Mouse (Mus musculus): Measurements from ENCODE around the gene Upk3bl. TPM values are rescaled to one million over a fixed set of nuclear protein-coding genes. Genes with fewer than 3 reads are reported as not detected.
"Not testable (repeated sequence)": the region's sequence is repeated elsewhere in the genome, so short reads cannot be mapped to it uniquely, and the experiment has no call there.

Upk3bl gene
- polyA plus RNA-seq, 1 experiment from 2014 or later, result 2.6 TPM

GRCm38 (mm10) chr5:136098536-136098935 lies 44.2 kb downstream of the Upk3bl start:
- H3K27ac ChIP-seq, result no peak overlapping the region
- DNase-seq (ENCODE audit: low spot score), result no peak
- H3K27me3 ChIP-seq (ENCODE audit: insufficient read depth, poor library complexity, severe bottlenecking), result peaks cover 43% of the 10 kb centered on the region
- no peaks in the 10 kb centered on the region for H3K36me3 ChIP-seq
- WGBS, result 79% methylated on average over 10 of the region's 10 CpGs
- no peaks in the 10 kb centered on the region for H3K9me3 ChIP-seq
- peaks cover 15% of the 10 kb centered on the region for H3K4me1 ChIP-seq
- H3K4me3 ChIP-seq, result no peak overlapping the region

DNA sequence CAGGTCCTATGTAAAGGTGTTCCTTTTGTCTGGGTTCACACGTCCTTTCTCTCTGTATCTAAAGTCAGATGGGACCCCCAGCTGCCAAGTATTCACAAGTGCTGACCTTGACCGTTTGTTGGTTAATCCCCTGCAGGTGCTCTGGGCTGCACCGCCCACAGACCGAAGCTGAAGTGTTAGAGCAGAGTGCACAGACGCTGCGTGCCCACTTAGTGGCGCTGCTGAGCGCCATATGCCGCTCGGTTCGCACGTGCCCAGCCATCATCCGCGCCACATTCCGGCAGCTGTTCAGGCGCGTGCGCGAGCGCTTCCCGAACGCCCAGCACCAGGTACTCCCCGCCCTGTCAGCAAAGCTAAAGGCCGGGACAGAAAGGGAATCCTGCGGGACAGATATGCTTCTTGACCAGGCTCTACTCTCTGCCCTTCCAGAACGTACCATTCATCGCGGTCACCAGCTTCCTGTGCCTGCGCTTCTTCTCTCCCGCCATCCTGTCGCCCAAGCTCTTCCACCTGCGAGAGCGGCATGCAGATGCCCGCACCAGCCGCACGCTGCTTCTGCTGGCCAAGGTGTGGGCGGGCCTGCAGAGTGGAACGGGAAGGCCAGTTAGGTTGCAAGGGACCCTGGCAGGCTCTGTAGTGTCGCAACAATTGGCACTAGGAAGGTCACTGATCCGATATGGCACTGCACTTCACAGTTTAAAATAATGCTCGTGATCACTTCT lies 48.0 kb downstream of the Upk3bl start:
- no peaks in the 10 kb centered on the region for H3K9me3 ChIP-seq
- peaks cover 10% of the 10 kb centered on the region for H3K4me1 ChIP-seq
- H3K36me3 ChIP-seq, result no peaks in the 10 kb centered on the region
- DNase-seq (ENCODE audit: low spot score), result peak; percentile 85
- H3K27me3 ChIP-seq (ENCODE audit: insufficient read depth, poor library complexity, severe bottlenecking), result peaks cover 56% of the 10 kb centered on the region
- 9% methylated on average over 41 of the region's 41 CpGs for WGBS
- H3K27ac ChIP-seq, result peak overlapping the region; percentile 63; the same call in 1 of the 2 replicates
- H3K4me3 ChIP-seq, result peak overlapping the region; percentile 49

GRCm38 (mm10) chr5:136104511-136104910 lies 50.2 kb downstream of the Upk3bl start:
- 85% methylated on average over 5 of the region's 5 CpGs for WGBS
- no peak overlapping the region for H3K4me3 ChIP-seq
- peaks cover 10% of the 10 kb centered on the region for H3K4me1 ChIP-seq
- no peaks in the 10 kb centered on the region for H3K9me3 ChIP-seq
- H3K36me3 ChIP-seq, result no peaks in the 10 kb centered on the region
- DNase-seq (ENCODE audit: low spot score), result no peak
- peaks cover 54% of the 10 kb centered on the region for H3K27me3 ChIP-seq (ENCODE audit: insufficient read depth, poor library complexity, severe bottlenecking)
- H3K27ac ChIP-seq, result no peak overlapping the region; the same call in 1 of the 2 replicates

DNA sequence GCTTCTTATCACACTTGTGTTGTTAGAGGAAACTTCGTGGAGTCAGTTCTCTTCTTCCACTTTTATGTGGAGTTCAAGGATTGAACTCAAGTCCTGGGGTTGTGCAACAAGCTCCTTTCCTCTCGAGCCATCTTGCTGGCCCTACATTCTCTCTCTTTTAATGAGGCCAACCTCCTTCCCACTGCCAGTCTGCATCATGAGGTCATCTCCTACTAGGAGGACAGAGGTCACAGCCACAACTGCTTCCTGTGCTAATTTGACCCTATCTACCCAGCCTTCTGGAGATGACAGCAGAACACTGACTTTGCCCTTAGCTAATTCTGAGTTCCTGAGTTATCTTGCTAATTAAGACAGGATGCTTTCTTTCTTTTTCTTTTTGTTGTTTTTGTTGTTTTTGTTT lies 54.2 kb downstream of the Upk3bl start:
- WGBS, result 51% methylated on average over 2 of the region's 2 CpGs

GRCm38 (mm10) chr5:136109042-136109441 lies 54.8 kb downstream of the Upk3bl start:
- WGBS, result 64% methylated on average over 3 of the region's 3 CpGs
- Histone ChIP-seq H3K36me3 (no peaks in the 10 kb centered on the region), H3K4me1 (no peaks in the 10 kb centered on the region), H3K4me3 (no peak overlapping the region), H3K9me3 (no peaks in the 10 kb centered on the region), H3K27me3 (ENCODE audit: insufficient read depth, poor library complexity, severe bottlenecking) (peaks cover 33% of the 10 kb centered on the region), H3K27ac (no peak overlapping the region)
- no peak for DNase-seq (ENCODE audit: low spot score)

More for the DNA sequence above, 54.2 kb downstream of the Upk3bl start:
- Histone ChIP-seq H3K27ac (no peak overlapping the region), H3K27me3 (ENCODE audit: insufficient read depth, poor library complexity, severe bottlenecking) (peaks cover 37% of the 10 kb centered on the region), H3K4me3 (no peak overlapping the region), H3K4me1 (no peaks in the 10 kb centered on the region), H3K36me3 (no peaks in the 10 kb centered on the region), H3K9me3 (no peaks in the 10 kb centered on the region)
- DNase-seq (ENCODE audit: low spot score), result no peak

GRCm38 (mm10) chr5:136113546-136113945 lies 59.3 kb downstream of the Upk3bl start:
- H3K9me3 ChIP-seq; H3K4me3 ChIP-seq; H3K36me3 ChIP-seq; DNase-seq (ENCODE audit: low spot score); H3K27ac ChIP-seq; H3K27me3 ChIP-seq (ENCODE audit: insufficient read depth, poor library complexity, severe bottlenecking): not testable (repeated sequence)
- WGBS, result 43% methylated on average over 4 of the region's 4 CpGs
- peaks cover 25% of the 10 kb centered on the region for H3K4me1 ChIP-seq

Small RNA genes lying within 50 kb of the gene (microRNA-seq; reads per million reads assigned to microRNA genes)
- gene Mir7035, result not detected

Other genes starting within 250 kb of the Upk3bl start
- gene Srrm3, start 247.6 kb upstream of the Upk3bl start, polyA plus RNA-seq (2016; fragmentation: Nextera tagmentation; extraction: Ambion mirVana), result 0.26 TPM in 1 of 2 replicates, not detected in the other
- gene Hspb1, start 166.6 kb upstream of the Upk3bl start, polyA plus RNA-seq (2016; fragmentation: Nextera tagmentation; extraction: Ambion mirVana), result 655 and 948 TPM in 2 replicates
- 202 and 227 TPM in 2 replicates for gene Ywhag, start 119.9 kb upstream of the Upk3bl start, polyA plus RNA-seq (2016; fragmentation: Nextera tagmentation; extraction: Ambion mirVana)
- 2.3 and 5.2 TPM in 2 replicates for gene Ssc4d, start 80.0 kb upstream of the Upk3bl start, polyA plus RNA-seq (2016; fragmentation: Nextera tagmentation; extraction: Ambion mirVana)
- not detected in 2 replicates for gene Zp3, start 74.4 kb upstream of the Upk3bl start, polyA plus RNA-seq (2016; fragmentation: Nextera tagmentation; extraction: Ambion mirVana)
- 36.0 and 37.6 TPM in 2 replicates for gene Dtx2, start 59.7 kb upstream of the Upk3bl start, polyA plus RNA-seq (2016; fragmentation: Nextera tagmentation; extraction: Ambion mirVana)
- gene Upk3b, start 16.0 kb upstream of the Upk3bl start, polyA plus RNA-seq (2016; fragmentation: Nextera tagmentation; extraction: Ambion mirVana), result 78.3 and 81.2 TPM in 2 replicates
- gene Rasa4, start 29.4 kb downstream of the Upk3bl start, polyA plus RNA-seq (2016; fragmentation: Nextera tagmentation; extraction: Ambion mirVana), result 0.54 and 2.0 TPM in 2 replicates
- 180 and 217 TPM in 2 replicates for gene Polr2j, start 62.1 kb downstream of the Upk3bl start, polyA plus RNA-seq (2016; fragmentation: Nextera tagmentation; extraction: Ambion mirVana)
- gene Lrwd1, start 81.6 kb downstream of the Upk3bl start, polyA plus RNA-seq (2016; fragmentation: Nextera tagmentation; extraction: Ambion mirVana), result 31.5 and 42.2 TPM in 2 replicates
- gene Alkbh4, start 81.7 kb downstream of the Upk3bl start, polyA plus RNA-seq (2016; fragmentation: Nextera tagmentation; extraction: Ambion mirVana), result 18.0 and 21.7 TPM in 2 replicates
- gene Orai2, start 116.2 kb downstream of the Upk3bl start, polyA plus RNA-seq (2016; fragmentation: Nextera tagmentation; extraction: Ambion mirVana), result 2.2 and 3.3 TPM in 2 replicates
- gene Prkrip1, start 144.5 kb downstream of the Upk3bl start, polyA plus RNA-seq (2016; fragmentation: Nextera tagmentation; extraction: Ambion mirVana), result 49.2 and 56.1 TPM in 2 replicates
- gene Sh2b2, start 192.1 kb downstream of the Upk3bl start, polyA plus RNA-seq (2016; fragmentation: Nextera tagmentation; extraction: Ambion mirVana), result 1.7 and 4.9 TPM in 2 replicates